Mouse (Mus musculus): ENCODE measurements at regions not wholly inside any gene's neighbourhood (a gene's known extent, or its start where the extent isn't known, plus 50 kb on each side); places are given as distances from the start of the nearest gene placed in this dataset.

DNA sequence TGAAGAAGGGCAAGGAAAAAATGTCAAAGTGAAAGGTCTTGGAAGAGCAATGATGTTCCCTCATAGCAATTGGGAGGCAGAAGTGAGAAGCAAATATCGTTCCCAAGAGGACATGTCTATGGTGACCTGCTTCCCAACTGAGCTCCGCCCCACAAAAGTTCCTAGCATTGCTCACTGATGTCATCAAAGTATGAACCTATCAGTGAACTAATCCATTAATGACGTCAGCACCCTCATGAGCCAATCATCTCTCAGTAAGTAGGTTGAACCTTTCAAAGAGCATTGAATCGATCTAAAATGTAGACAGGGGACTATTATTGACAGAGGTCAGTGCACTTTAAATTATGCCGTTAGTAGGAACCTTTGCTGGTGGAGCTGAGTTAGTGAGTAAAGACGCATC lies 267.4 kb downstream of the 1700009N14Rik start:
- ATAC-seq (no peak), DNase-seq (no peak)
- Histone ChIP-seq H3K4me1 (ENCODE audit: insufficient read depth) (no peaks in the 10 kb centered on the region), H3K9me3 (ENCODE audit: low read length) (no peaks in the 10 kb centered on the region), H3K4me3 (ENCODE audit: low read depth, low read length) (no peak overlapping the region), H3K4me2 (ENCODE audit: low read depth, low read length) (no peak overlapping the region), H3K36me3 (replicated peaks; ENCODE audit: insufficient read depth, low read length) (no peaks in the 10 kb centered on the region), H3K9ac (replicated peaks) (no peak overlapping the region), H3K27ac (ENCODE audit: low read depth) (no peak overlapping the region), H3K27me3 (ENCODE audit: insufficient read depth, low read length) (no peaks in the 10 kb centered on the region)
- WGBS (ENCODE audit: insufficient replicate concordance): 82% methylated on average over 6 of the region's 6 CpGs
- TF ChIP-seq CTCF (IDR thresholded peaks at IDR 0.05; ENCODE audit: low read depth): no peak
- no peak for TF ChIP-seq EP300 (IDR thresholded peaks at IDR 0.05; ENCODE audit: low read depth)

DNA sequence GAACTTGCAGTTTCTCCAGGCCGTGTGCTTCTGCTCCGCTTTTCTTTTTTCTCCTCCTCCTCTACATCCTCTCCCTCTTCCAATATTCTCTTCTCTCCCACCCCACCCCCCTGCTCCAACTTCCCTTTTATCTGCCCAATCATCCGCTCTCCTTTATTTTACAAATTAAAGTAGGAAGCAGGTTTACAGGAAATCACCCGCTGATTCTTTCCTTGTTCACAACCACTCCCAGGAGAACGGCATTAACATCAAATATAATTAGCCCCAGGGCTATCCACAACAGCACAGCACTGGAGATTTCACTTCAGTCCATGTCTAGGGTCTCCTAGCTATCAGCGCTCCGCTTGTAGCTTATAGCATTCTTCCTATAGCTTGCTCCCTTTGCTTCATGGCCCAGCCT lies 268.6 kb downstream of the 1700009N14Rik start:
- WGBS (ENCODE audit: insufficient replicate concordance): 83% methylated on average over 7 of the region's 7 CpGs
- Histone ChIP-seq H3K4me2 (ENCODE audit: low read depth, low read length) (no peak overlapping the region), H3K36me3 (replicated peaks; ENCODE audit: insufficient read depth, low read length) (no peaks in the 10 kb centered on the region), H3K9ac (replicated peaks) (no peak overlapping the region), H3K27me3 (ENCODE audit: insufficient read depth, low read length) (no peaks in the 10 kb centered on the region), H3K27ac (ENCODE audit: low read depth) (no peak overlapping the region), H3K4me1 (ENCODE audit: insufficient read depth) (no peaks in the 10 kb centered on the region), H3K4me3 (ENCODE audit: low read depth, low read length) (no peak overlapping the region), H3K9me3 (ENCODE audit: low read length) (no peaks in the 10 kb centered on the region)
- TF ChIP-seq CTCF (IDR thresholded peaks at IDR 0.05; ENCODE audit: low read depth): no peak
- TF ChIP-seq EP300 (IDR thresholded peaks at IDR 0.05; ENCODE audit: low read depth): no peak
- no peak for DNase-seq
- ATAC-seq: no peak

DNA sequence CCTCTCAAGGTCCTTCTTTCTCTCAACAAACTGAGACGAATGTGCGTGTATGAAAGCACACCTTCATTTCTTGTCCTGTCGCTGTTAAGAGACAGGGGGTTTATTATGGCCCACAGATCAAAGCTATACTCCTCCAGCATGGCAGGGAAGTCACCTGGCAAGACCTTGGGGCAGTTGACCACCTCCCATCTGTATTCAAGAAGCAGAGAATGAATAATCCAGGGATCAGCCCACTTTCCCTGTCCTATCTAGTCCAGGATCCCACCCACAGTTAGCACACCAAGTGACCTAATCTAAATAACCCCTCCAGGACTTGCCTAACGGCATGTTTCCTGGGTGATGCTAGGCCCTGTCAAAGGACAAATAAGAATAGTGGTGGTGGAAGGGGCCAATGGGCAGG lies 269.9 kb downstream of the 1700009N14Rik start:
- Histone ChIP-seq H3K36me3 (replicated peaks; ENCODE audit: insufficient read depth, low read length) (no peaks in the 10 kb centered on the region), H3K4me1 (ENCODE audit: insufficient read depth) (no peaks in the 10 kb centered on the region), H3K4me3 (ENCODE audit: low read depth, low read length) (no peak overlapping the region), H3K4me2 (ENCODE audit: low read depth, low read length) (no peak overlapping the region), H3K27me3 (ENCODE audit: insufficient read depth, low read length) (no peaks in the 10 kb centered on the region), H3K9ac (replicated peaks) (no peak overlapping the region), H3K27ac (ENCODE audit: low read depth) (no peak overlapping the region), H3K9me3 (ENCODE audit: low read length) (no peaks in the 10 kb centered on the region)
- no peak for TF ChIP-seq CTCF (IDR thresholded peaks at IDR 0.05; ENCODE audit: low read depth)
- TF ChIP-seq EP300 (IDR thresholded peaks at IDR 0.05; ENCODE audit: low read depth): no peak
- DNase-seq: no peak
- 73% methylated on average over 4 of the region's 4 CpGs for WGBS (ENCODE audit: insufficient replicate concordance)
- ATAC-seq: no peak

DNA sequence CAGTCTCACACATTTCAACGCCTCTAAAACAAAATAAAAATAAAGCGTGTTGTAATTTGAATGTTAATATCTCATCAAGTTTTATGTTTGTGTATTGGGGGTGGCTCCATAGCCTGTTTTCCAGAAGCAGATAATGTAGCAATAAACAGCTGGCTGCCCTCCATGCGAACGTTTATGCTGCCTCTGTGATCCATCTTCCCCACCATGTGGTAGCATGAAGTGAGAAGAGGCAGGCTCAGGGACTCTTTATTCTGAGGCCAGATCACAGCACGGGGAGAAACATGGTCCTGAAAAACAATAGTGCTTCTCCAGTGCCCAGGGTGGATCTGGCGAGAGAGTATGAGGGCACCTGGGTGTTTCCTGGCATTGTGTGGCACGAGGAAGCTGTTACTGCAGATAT lies 271.4 kb downstream of the 1700009N14Rik start:
- Histone ChIP-seq H3K4me1 (ENCODE audit: insufficient read depth) (no peaks in the 10 kb centered on the region), H3K27me3 (ENCODE audit: insufficient read depth, low read length) (no peaks in the 10 kb centered on the region), H3K4me2 (ENCODE audit: low read depth, low read length) (no peak overlapping the region), H3K27ac (ENCODE audit: low read depth) (no peak overlapping the region), H3K9me3 (ENCODE audit: low read length) (no peaks in the 10 kb centered on the region), H3K36me3 (replicated peaks; ENCODE audit: insufficient read depth, low read length) (no peaks in the 10 kb centered on the region), H3K9ac (replicated peaks) (no peak overlapping the region), H3K4me3 (ENCODE audit: low read depth, low read length) (no peak overlapping the region)
- no peak for ATAC-seq
- no peak for DNase-seq
- TF ChIP-seq CTCF (IDR thresholded peaks at IDR 0.05; ENCODE audit: low read depth) (no peak), EP300 (IDR thresholded peaks at IDR 0.05; ENCODE audit: low read depth) (no peak)
- 66% methylated on average over 7 of the region's 7 CpGs for WGBS (ENCODE audit: insufficient replicate concordance)

DNA sequence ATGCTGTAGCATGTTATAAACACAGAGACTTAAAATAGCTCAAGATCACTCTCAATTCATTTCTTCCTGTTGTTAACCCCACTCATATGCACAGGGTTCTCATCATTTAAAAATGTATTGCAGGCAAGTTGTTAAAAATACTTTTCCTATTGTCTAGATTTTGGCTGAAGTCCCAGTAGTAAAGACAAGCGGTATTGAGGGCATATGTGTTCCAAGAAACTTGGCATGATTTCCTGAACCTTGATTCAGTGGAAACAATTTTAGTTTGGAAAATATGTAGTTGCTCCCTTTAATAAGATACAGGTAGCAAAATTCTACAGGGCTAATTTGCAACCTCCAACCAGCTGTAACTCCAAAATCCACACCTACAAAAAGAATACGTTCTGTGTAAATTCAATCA lies 315.5 kb downstream of the 1700009N14Rik start:
- Histone ChIP-seq H3K4me3 (ENCODE audit: low read depth, low read length) (no peak overlapping the region), H3K9me3 (ENCODE audit: low read length) (no peaks in the 10 kb centered on the region), H3K27me3 (ENCODE audit: insufficient read depth, low read length) (no peaks in the 10 kb centered on the region), H3K36me3 (replicated peaks; ENCODE audit: insufficient read depth, low read length) (no peaks in the 10 kb centered on the region), H3K4me1 (ENCODE audit: insufficient read depth) (no peaks in the 10 kb centered on the region), H3K9ac (replicated peaks) (no peak overlapping the region), H3K4me2 (ENCODE audit: low read depth, low read length) (no peak overlapping the region), H3K27ac (ENCODE audit: low read depth) (no peak overlapping the region)
- ATAC-seq: no peak
- DNase-seq: no peak
- 67% methylated on average over 2 of the region's 2 CpGs for WGBS (ENCODE audit: insufficient replicate concordance)
- TF ChIP-seq EP300 (IDR thresholded peaks at IDR 0.05; ENCODE audit: low read depth) (no peak), CTCF (IDR thresholded peaks at IDR 0.05; ENCODE audit: low read depth) (no peak)

DNA sequence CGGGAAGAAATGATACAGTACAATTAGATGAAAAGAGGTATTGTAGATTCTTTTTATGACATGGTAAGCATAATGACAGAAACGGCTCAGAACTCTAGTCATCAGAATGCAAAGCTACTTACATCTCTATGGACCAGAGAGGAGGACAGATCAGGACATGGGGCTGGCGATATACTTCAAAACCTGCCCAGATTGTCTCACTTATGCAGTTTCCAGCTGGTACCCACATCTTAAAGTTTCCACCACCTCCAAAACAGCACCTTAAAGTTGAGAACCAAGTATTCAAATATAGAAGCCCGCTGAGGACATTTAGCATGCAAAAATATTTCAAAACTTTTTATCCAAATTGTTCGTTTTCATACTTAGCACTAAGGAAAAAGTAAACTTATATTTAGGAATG lies 341.0 kb downstream of the 1700009N14Rik start:
- ATAC-seq (no peak), DNase-seq (no peak)
- 66% methylated on average over 5 of the region's 5 CpGs for WGBS (ENCODE audit: insufficient replicate concordance)
- TF ChIP-seq EP300 (IDR thresholded peaks at IDR 0.05; ENCODE audit: low read depth) (no peak), CTCF (IDR thresholded peaks at IDR 0.05; ENCODE audit: low read depth) (no peak)
- Histone ChIP-seq H3K9me3 (ENCODE audit: low read length) (no peaks in the 10 kb centered on the region), H3K36me3 (replicated peaks; ENCODE audit: insufficient read depth, low read length) (no peaks in the 10 kb centered on the region), H3K27me3 (ENCODE audit: insufficient read depth, low read length) (no peaks in the 10 kb centered on the region), H3K9ac (replicated peaks) (no peak overlapping the region), H3K4me3 (ENCODE audit: low read depth, low read length) (no peak overlapping the region), H3K4me1 (ENCODE audit: insufficient read depth) (no peaks in the 10 kb centered on the region), H3K27ac (ENCODE audit: low read depth) (no peak overlapping the region), H3K4me2 (ENCODE audit: low read depth, low read length) (no peak overlapping the region)

DNA sequence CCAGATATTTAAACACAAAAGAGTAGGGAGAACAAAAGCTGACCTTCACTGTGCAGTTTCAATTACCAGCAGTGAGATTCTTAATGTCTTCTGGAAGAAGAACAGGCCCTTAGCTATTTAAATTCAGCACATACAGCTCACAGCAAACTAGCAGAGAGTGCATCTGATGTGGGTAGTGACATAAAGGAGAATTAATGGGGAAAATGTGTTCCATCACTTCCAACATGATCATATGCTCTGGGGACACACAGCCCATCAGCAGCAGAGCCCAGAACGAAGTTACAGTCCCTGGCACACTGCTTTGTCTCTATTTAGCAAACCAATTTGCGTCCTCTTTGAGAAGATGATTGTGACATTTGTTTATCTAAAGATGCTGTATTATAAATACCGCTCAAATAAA lies 332.9 kb upstream of the Aco1 start:
- Histone ChIP-seq H3K4me1 (ENCODE audit: insufficient read depth) (no peaks in the 10 kb centered on the region), H3K27ac (ENCODE audit: low read depth) (no peak overlapping the region), H3K9me3 (ENCODE audit: low read length) (no peaks in the 10 kb centered on the region), H3K36me3 (replicated peaks; ENCODE audit: insufficient read depth, low read length) (no peaks in the 10 kb centered on the region), H3K4me2 (ENCODE audit: low read depth, low read length) (no peak overlapping the region), H3K27me3 (ENCODE audit: insufficient read depth, low read length) (no peaks in the 10 kb centered on the region), H3K9ac (replicated peaks) (no peak overlapping the region), H3K4me3 (ENCODE audit: low read depth, low read length) (no peak overlapping the region)
- ATAC-seq (no peak), DNase-seq (no peak)
- 68% methylated on average over 3 of the region's 3 CpGs for WGBS (ENCODE audit: insufficient replicate concordance)
- TF ChIP-seq CTCF (IDR thresholded peaks at IDR 0.05; ENCODE audit: low read depth) (no peak), EP300 (IDR thresholded peaks at IDR 0.05; ENCODE audit: low read depth) (no peak)
